Mouse (Mus musculus) E14TG2a.4 (cell line): ENCODE data around the gene Atf4.

ENCODE experiments used
- H3K27me3 ChIP-seq: 2 replicates; pipeline ENCODE4 v1.6.1; 2014; ENCODE audit warnings: low read length, control low read depth; ENCODE audit not compliant: insufficient read depth
- H3K36me3 ChIP-seq: 2 replicates; pipeline ENCODE4 v1.6.1; 2014; ENCODE audit warnings: low read length, control low read depth; ENCODE audit not compliant: insufficient read depth
- H3K4me1 ChIP-seq: replicated peaks from 2 replicates; pipeline ENCODE4 v1.6.1; 2014; ENCODE audit warnings: low read depth, low read length, control low read depth
- H3K4me3 ChIP-seq: replicated peaks from 2 replicates; pipeline ENCODE4 v1.5.1; 2014; ENCODE audit warnings: mild to moderate bottlenecking, low read length
- H3K9me3 ChIP-seq: 2 replicates; pipeline ENCODE4 v1.6.1; 2014; ENCODE audit warnings: low read length, control low read depth
- CTCF ChIP-seq: conservative IDR thresholded peaks from 2 replicates; pipeline ENCODE4 v1.5.1; 2014; ENCODE audit warnings: low read length
- NANOG ChIP-seq: IDR thresholded peaks from 2 replicates; pipeline ENCODE4 v1.6.1; 2014; ENCODE audit warnings: borderline replicate concordance, low read length, mixed read lengths
- POU5F1 ChIP-seq: IDR thresholded peaks from 2 replicates; pipeline ENCODE4 v1.6.1; 2014; ENCODE audit warnings: low read length, borderline replicate concordance

Gene Atf4

GRCm38 (mm10) chr15:80219705-80220657, 35.0 kb upstream of the Atf4 start:
- Histone ChIP-seq H3K9me3 (no peaks in the 10 kb centered on the region), H3K4me3 (peak overlapping the region; percentile 65), H3K27me3 (no peaks in the 10 kb centered on the region), H3K36me3 (no peaks in the 10 kb centered on the region), H3K4me1 (peaks cover 60% of the 10 kb centered on the region)
- TF ChIP-seq CTCF (no peak), POU5F1 (peak; percentile 26; the same call in 1 of the 2 replicates), NANOG (no peak)

- Histone ChIP-seq H3K27me3 (no peaks in the 10 kb centered on the region), H3K4me1 (peaks cover 61% of the 10 kb centered on the region), H3K4me3 (no peak overlapping the region), H3K9me3 (no peaks in the 10 kb centered on the region), H3K36me3 (no peaks in the 10 kb centered on the region)
- TF ChIP-seq NANOG, result no peak
- 0 out of 2 replicates have a peak, but pooled peaks have one; percentile 14 for TF ChIP-seq CTCF
- TF ChIP-seq POU5F1, result no peak
Observed at GRCm38 (mm10) chr15:80221031-80221430, 34.0 kb upstream of the Atf4 start.

GRCm38 (mm10) chr15:80223751-80224150, 31.2 kb upstream of the Atf4 start:
- H3K4me3 ChIP-seq, result no peak overlapping the region
- H3K4me1 ChIP-seq, result peaks cover 57% of the 10 kb centered on the region
- H3K36me3 ChIP-seq, result no peaks in the 10 kb centered on the region
- H3K9me3 ChIP-seq, result no peaks in the 10 kb centered on the region
- TF ChIP-seq POU5F1, result no peak
- H3K27me3 ChIP-seq, result no peaks in the 10 kb centered on the region

- Histone ChIP-seq H3K4me1 (peaks cover 56% of the 10 kb centered on the region), H3K36me3 (no peaks in the 10 kb centered on the region), H3K9me3 (no peaks in the 10 kb centered on the region), H3K27me3 (no peaks in the 10 kb centered on the region), H3K4me3 (0 out of 2 replicates have a peak overlapping the region, but pooled peaks have one; percentile 8)
- no peak for TF ChIP-seq POU5F1
- no peak for TF ChIP-seq NANOG
- peak; percentile 81 for TF ChIP-seq CTCF
Observed at GRCm38 (mm10) chr15:80225208-80225607, 29.8 kb upstream of the Atf4 start.

GRCm38 (mm10) chr15:80225796-80226195, 29.2 kb upstream of the Atf4 start:
- Histone ChIP-seq H3K36me3 (no peaks in the 10 kb centered on the region), H3K4me3 (no peak overlapping the region)
- TF ChIP-seq CTCF (peak; percentile 35), POU5F1 (no peak), NANOG (no peak)

GRCm38 (mm10) chr15:80228071-80228800, 26.7 kb upstream of the Atf4 start:
- Histone ChIP-seq H3K27me3 (no peaks in the 10 kb centered on the region), H3K4me3 (peak overlapping the region; percentile 56), H3K4me1 (peaks cover 66% of the 10 kb centered on the region), H3K9me3 (no peaks in the 10 kb centered on the region), H3K36me3 (no peaks in the 10 kb centered on the region)
- TF ChIP-seq POU5F1 (no peak), NANOG (no peak), CTCF (no peak)

More at GRCm38 (mm10) chr15:80225796-80226195, 29.2 kb upstream of the Atf4 start:
- Histone ChIP-seq H3K4me1 (peaks cover 56% of the 10 kb centered on the region), H3K27me3 (no peaks in the 10 kb centered on the region), H3K9me3 (no peaks in the 10 kb centered on the region)

GRCm38 (mm10) chr15:80232331-80232730, 22.7 kb upstream of the Atf4 start:
- Histone ChIP-seq H3K27me3 (no peaks in the 10 kb centered on the region), H3K4me1 (peaks cover 81% of the 10 kb centered on the region), H3K9me3 (no peaks in the 10 kb centered on the region), H3K4me3 (no peak overlapping the region), H3K36me3 (peaks cover 23% of the 10 kb centered on the region)
- TF ChIP-seq CTCF, result no peak
- no peak for TF ChIP-seq POU5F1
- no peak for TF ChIP-seq NANOG

GRCm38 (mm10) chr15:80233053-80233452, 21.9 kb upstream of the Atf4 start:
- H3K4me1 ChIP-seq, result peaks cover 78% of the 10 kb centered on the region
- no peak for TF ChIP-seq POU5F1
- TF ChIP-seq CTCF, result no peak
- no peak for TF ChIP-seq NANOG
- no peaks in the 10 kb centered on the region for H3K27me3 ChIP-seq
- no peaks in the 10 kb centered on the region for H3K9me3 ChIP-seq
- peak overlapping the region; percentile 59 for H3K4me3 ChIP-seq
- peaks cover 31% of the 10 kb centered on the region for H3K36me3 ChIP-seq
